Mouse (Mus musculus): ENCODE data around the gene Jak3.
"Not testable (repeated sequence)": the region's sequence is repeated elsewhere in the genome, so short reads cannot be mapped to it uniquely, and the experiment has no call there.

The Jak3 gene

GRCm38 (mm10) chr8:71723047-71723551 is 47.0 kb downstream of the Jak3 start:
- no peak for DNase-seq (ENCODE audit: low spot score in 2 of 2)

- no peak for DNase-seq (ENCODE audit: low spot score in 2 of 2)
Measured at GRCm38 (mm10) chr8:71724389-71724788, 48.3 kb downstream of the Jak3 start.

GRCm38 (mm10) chr8:71725122-71725924 is 49.2 kb downstream of the Jak3 start, which contains the start of gene Fcho1:
TSS of gene Fcho1 (minus strand) at chr8:71725716.
- peak in 1 of 2 experiments; percentile 89 for DNase-seq (ENCODE audit: low spot score in 2 of 2)

GRCm38 (mm10) chr8:71728240-71728785 is 52.2 kb downstream of the Jak3 start:
- DNase-seq (ENCODE audit: low spot score in 2 of 2): no peak

GRCm38 (mm10) chr8:71728826-71729620 is 52.9 kb downstream of the Jak3 start:
- no peak for DNase-seq (ENCODE audit: low spot score in 2 of 2)

- DNase-seq (ENCODE audit: low spot score in 2 of 2): peak in 1 of 2 experiments; percentile 87
Measured at GRCm38 (mm10) chr8:71731652-71732230, 55.6 kb downstream of the Jak3 start.

GRCm38 (mm10) chr8:71738316-71738715 is 62.2 kb downstream of the Jak3 start:
- DNase-seq (ENCODE audit: low spot score in 2 of 2): not testable (repeated sequence)

Data from left cerebral cortex, adult 9 months (tissue).